Mouse (Mus musculus) embryonic facial prominence, embryonic 15.5 days (tissue): ENCODE data around the gene 4930562C15Rik. TPM values are rescaled to one million over a fixed set of nuclear protein-coding genes. Genes with fewer than 3 reads are reported as not detected.

Experiments
- ATAC-seq: fragments of 200-750 bp; cut with Nextera tagmentation; 2 replicates; pipeline ENCODE4 v1.8.0; 2017; ENCODE audit warnings: low read depth, moderate TSS enrichment; ENCODE audit not compliant: insufficient number of reproducible peaks, low FRiP score, low TSS enrichment
- H3K27ac ChIP-seq: fragments of 300-500 bp; sonication (generic); replicated peaks from 2 replicates; pipeline ENCODE4 v1.5.1; 2015; ENCODE audit warnings: mild to moderate bottlenecking, inconsistent platforms
- H3K27me3 ChIP-seq: fragments of 300-500 bp; sonication (generic); 2 replicates; pipeline ENCODE4 v1.6.1; 2015; ENCODE audit warnings: inconsistent platforms
- H3K36me3 ChIP-seq: fragments of 300-500 bp; sonication (generic); 2 replicates; pipeline ENCODE4 v1.6.1; 2015; ENCODE audit warnings: mild to moderate bottlenecking, inconsistent platforms
- H3K4me1 ChIP-seq: fragments of 300-500 bp; sonication (generic); 2 replicates; pipeline ENCODE4 v1.6.1; 2015; ENCODE audit warnings: inconsistent platforms
- H3K4me2 ChIP-seq: fragments of 300-500 bp; sonication (generic); replicated peaks from 2 replicates; pipeline ENCODE4 v1.6.1; 2015; ENCODE audit warnings: mild to moderate bottlenecking, inconsistent platforms
- H3K4me3 ChIP-seq: fragments of 300-500 bp; sonication (generic); replicated peaks from 2 replicates; pipeline ENCODE4 v1.5.1; 2015; ENCODE audit warnings: mild to moderate bottlenecking, inconsistent platforms
- H3K9ac ChIP-seq: fragments of 300-500 bp; sonication (generic); 2 replicates; pipeline ENCODE4 v1.6.1; 2015; ENCODE audit warnings: inconsistent platforms
- H3K9me3 ChIP-seq: fragments of 300-500 bp; sonication (generic); replicated peaks from 2 replicates; pipeline ENCODE4 v1.6.1; 2016; ENCODE audit warnings: inconsistent platforms
- WGBS: fragments of 180-500 bp; shearing (Covaris S2); methylation state at CpG from one replicate; pipeline ENCODE4 v1.1.7; 2015; 5-methylcytosine and 5-hydroxymethylcytosine counted together
- polyA plus RNA-seq: library from polyadenylated mRNA; unstranded; fragments of >200 nt; fragmentation: Nextera tagmentation; extraction: Ambion mirVana; gene quantifications from 2 replicates; pipeline ENCODE4 v1.2.1, GENCODE M21; 2015

Gene 4930562C15Rik
- polyA plus RNA-seq, 1 experiment from 2014 or later: 0.63 TPM

GRCm38 (mm10) chr16:4862863-4863483 lies 27.8 kb downstream of the 4930562C15Rik start:
- 0 out of 2 replicates have a peak, but pooled peaks have one; percentile 26 for ATAC-seq
- Histone ChIP-seq H3K9ac (no peak overlapping the region), H3K36me3 (no peaks in the 10 kb centered on the region), H3K4me3 (no peak overlapping the region), H3K4me2 (no peak overlapping the region), H3K4me1 (peaks cover 9% of the 10 kb centered on the region; the same call in 1 of the 2 replicates), H3K27me3 (no peaks in the 10 kb centered on the region), H3K27ac (no peak overlapping the region), H3K9me3 (no peaks in the 10 kb centered on the region)
- WGBS: 53% methylated on average over 9 of the region's 9 CpGs

GRCm38 (mm10) chr16:4863742-4864141 lies 28.5 kb downstream of the 4930562C15Rik start:
- Histone ChIP-seq H3K4me1 (peaks cover 9% of the 10 kb centered on the region; the same call in 1 of the 2 replicates), H3K9ac (no peak overlapping the region), H3K27me3 (no peaks in the 10 kb centered on the region), H3K4me3 (no peak overlapping the region), H3K36me3 (no peaks in the 10 kb centered on the region), H3K9me3 (no peaks in the 10 kb centered on the region), H3K27ac (no peak overlapping the region), H3K4me2 (no peak overlapping the region)
- no peak for ATAC-seq
- 88% methylated on average over 8 of the region's 8 CpGs for WGBS

GRCm38 (mm10) chr16:4866101-4866695 lies 31.0 kb downstream of the 4930562C15Rik start:
- no peak overlapping the region for H3K27ac ChIP-seq
- no peaks in the 10 kb centered on the region for H3K27me3 ChIP-seq
- H3K4me2 ChIP-seq: no peak overlapping the region
- ATAC-seq: no peak
- H3K9me3 ChIP-seq: no peaks in the 10 kb centered on the region
- no peak overlapping the region for H3K9ac ChIP-seq
- peaks cover 11% of the 10 kb centered on the region for H3K36me3 ChIP-seq
- WGBS: 35% methylated on average over 7 of the region's 7 CpGs
- peaks cover 9% of the 10 kb centered on the region; the same call in 1 of the 2 replicates for H3K4me1 ChIP-seq
- no peak overlapping the region for H3K4me3 ChIP-seq

GRCm38 (mm10) chr16:4870490-4870889 lies 35.3 kb downstream of the 4930562C15Rik start:
- H3K9ac ChIP-seq: no peak overlapping the region
- peaks cover 14% of the 10 kb centered on the region for H3K4me1 ChIP-seq
- H3K9me3 ChIP-seq: no peaks in the 10 kb centered on the region
- no peak for ATAC-seq
- no peak overlapping the region for H3K4me2 ChIP-seq
- H3K27me3 ChIP-seq: no peaks in the 10 kb centered on the region
- peaks cover 36% of the 10 kb centered on the region for H3K36me3 ChIP-seq
- H3K27ac ChIP-seq: no peak overlapping the region
- WGBS: 87% methylated on average over 5 of the region's 5 CpGs
- no peak overlapping the region for H3K4me3 ChIP-seq

- no peak for ATAC-seq
- 77% methylated on average over 2 of the region's 2 CpGs for WGBS
- H3K4me3 ChIP-seq: no peak overlapping the region
- H3K4me1 ChIP-seq: peaks cover 19% of the 10 kb centered on the region
- H3K9ac ChIP-seq: no peak overlapping the region
- no peaks in the 10 kb centered on the region for H3K27me3 ChIP-seq
- H3K36me3 ChIP-seq: peaks cover 47% of the 10 kb centered on the region
- no peak overlapping the region for H3K4me2 ChIP-seq
- no peak overlapping the region for H3K27ac ChIP-seq
- H3K9me3 ChIP-seq: no peaks in the 10 kb centered on the region
These were observed 36.7 kb downstream of the 4930562C15Rik start for GRCm38 (mm10) chr16:4871926-4872325.

GRCm38 (mm10) chr16:4875198-4876032 lies 40.2 kb downstream of the 4930562C15Rik start:
- peaks cover 38% of the 10 kb centered on the region for H3K36me3 ChIP-seq
- H3K4me1 ChIP-seq: peaks cover 38% of the 10 kb centered on the region
- H3K9ac ChIP-seq: no peak overlapping the region
- 76% methylated on average over 23 of the region's 23 CpGs for WGBS
- H3K27ac ChIP-seq: no peak overlapping the region
- H3K4me2 ChIP-seq: no peak overlapping the region
- no peak overlapping the region for H3K4me3 ChIP-seq
- no peaks in the 10 kb centered on the region for H3K27me3 ChIP-seq
- H3K9me3 ChIP-seq: no peaks in the 10 kb centered on the region
- no peak for ATAC-seq

- Histone ChIP-seq H3K4me3 (no peak overlapping the region), H3K27me3 (no peaks in the 10 kb centered on the region), H3K36me3 (peaks cover 36% of the 10 kb centered on the region), H3K27ac (no peak overlapping the region), H3K4me1 (peaks cover 38% of the 10 kb centered on the region), H3K9ac (no peak overlapping the region), H3K9me3 (no peaks in the 10 kb centered on the region), H3K4me2 (no peak overlapping the region)
- WGBS: 71% methylated on average over 8 of the region's 8 CpGs
- ATAC-seq: no peak
These were observed 40.9 kb downstream of the 4930562C15Rik start for GRCm38 (mm10) chr16:4876033-4876680.

- Histone ChIP-seq H3K9ac (no peak overlapping the region), H3K4me3 (peak overlapping the region; percentile 87; the same call in 1 of the 2 replicates), H3K27me3 (no peaks in the 10 kb centered on the region), H3K9me3 (no peaks in the 10 kb centered on the region), H3K4me1 (peaks cover 48% of the 10 kb centered on the region), H3K4me2 (peak overlapping the region; percentile 71), H3K36me3 (peaks cover 36% of the 10 kb centered on the region), H3K27ac (peak overlapping the region; percentile 100)
- WGBS: 81% methylated on average over 4 of the region's 4 CpGs
- ATAC-seq: no peak
These were observed 42.0 kb downstream of the 4930562C15Rik start for GRCm38 (mm10) chr16:4877195-4877594.

- peak overlapping the region; percentile 74; the same call in 1 of the 2 replicates for H3K9ac ChIP-seq
- no peaks in the 10 kb centered on the region for H3K27me3 ChIP-seq
- H3K4me3 ChIP-seq: peak overlapping the region; percentile 87
- peak overlapping the region; percentile 100 for H3K27ac ChIP-seq
- H3K4me1 ChIP-seq: peaks cover 48% of the 10 kb centered on the region
- no peaks in the 10 kb centered on the region for H3K9me3 ChIP-seq
- peak overlapping the region; percentile 71 for H3K4me2 ChIP-seq
- H3K36me3 ChIP-seq: peaks cover 36% of the 10 kb centered on the region
- WGBS: 63% methylated on average over 3 of the region's 3 CpGs
- ATAC-seq: no peak
These were observed 42.5 kb downstream of the 4930562C15Rik start for GRCm38 (mm10) chr16:4877701-4878100.

GRCm38 (mm10) chr16:4878192-4878885 lies 43.1 kb downstream of the 4930562C15Rik start:
- H3K27ac ChIP-seq: peak overlapping the region; percentile 100
- peaks cover 31% of the 10 kb centered on the region for H3K36me3 ChIP-seq
- peaks cover 48% of the 10 kb centered on the region for H3K4me1 ChIP-seq
- ATAC-seq: no peak
- peak overlapping the region; percentile 87 for H3K4me3 ChIP-seq
- peak overlapping the region; percentile 74 for H3K9ac ChIP-seq
- no peaks in the 10 kb centered on the region for H3K9me3 ChIP-seq
- peak overlapping the region; percentile 71 for H3K4me2 ChIP-seq
- WGBS: 13% methylated on average over 5 of the region's 5 CpGs
- no peaks in the 10 kb centered on the region for H3K27me3 ChIP-seq
